Mouse (Mus musculus) MEL (cell line): Measurements from ENCODE around the gene Smyd1. TPM values are rescaled to one million over a fixed set of nuclear protein-coding genes. Genes with fewer than 3 reads are reported as not detected.

Experiments
- DNase-seq: peaks from one replicate; pipeline ENCODE4 v3.0.0; 2011; ENCODE audit warnings: low read depth, low spot score
- H3K27ac ChIP-seq: 2 replicates; pipeline ENCODE4 v1.5.1; 2012; ENCODE audit warnings: low read depth, mild to moderate bottlenecking, control low read depth, low read length, moderate library complexity; ENCODE audit not compliant: control insufficient read depth
- H3K27me3 ChIP-seq, 2 experiments: fragments of 150-350 bp in 1 of 2; sonication (generic) in 1 of 2; 2 replicates each; pipeline ENCODE4 v1.6.1; 2012; ENCODE audit warnings: low read length in 2 of 2, mild to moderate bottlenecking in 2 of 2, improper control_type of control experiment in 1 of 2, moderate library complexity in 1 of 2; ENCODE audit not compliant: insufficient read depth in 2 of 2, control insufficient read depth in 1 of 2
- H3K36me3 ChIP-seq, 2 experiments: 2 replicates each; pipeline ENCODE4 v1.6.1; 2012 to 2014; ENCODE audit warnings: low read length in 2 of 2, improper control_type of control experiment in 1 of 2, inconsistent platforms in 1 of 2, mild to moderate bottlenecking in 1 of 2; ENCODE audit not compliant: insufficient read depth in 2 of 2, control insufficient read depth in 1 of 2
- H3K4me1 ChIP-seq, 2 experiments: fragments of 150-350 bp in 1 of 2; sonication (generic) in 1 of 2; 2 replicates each; pipeline ENCODE4 v1.6.1; 2012; ENCODE audit warnings: low read length in 2 of 2, improper control_type of control experiment in 1 of 2, mild to moderate bottlenecking in 1 of 2; ENCODE audit not compliant: insufficient read depth in 2 of 2, control insufficient read depth in 1 of 2
- H3K4me3 ChIP-seq, 2 experiments: fragments of 150-350 bp in 1 of 2; sonication (generic) in 1 of 2; 2 replicates each; pipeline ENCODE4 v1.5.1; 2012; ENCODE audit warnings: low read depth in 2 of 2, low read length in 2 of 2, mild to moderate bottlenecking in 2 of 2, moderate library complexity in 2 of 2, control low read depth in 1 of 2, improper control_type of control experiment in 1 of 2; ENCODE audit not compliant: control insufficient read depth in 1 of 2, insufficient read depth in 1 of 2
- H3K79me2 ChIP-seq: 2 replicates; pipeline ENCODE4 v1.6.1; 2012; ENCODE audit warnings: mild to moderate bottlenecking, low read length, moderate library complexity; ENCODE audit not compliant: control insufficient read depth, poor library complexity, insufficient read depth
- H3K9ac ChIP-seq: 2 replicates; pipeline ENCODE4 v1.6.1; 2012; ENCODE audit warnings: low read depth, mild to moderate bottlenecking, control low read depth, low read length, moderate library complexity; ENCODE audit not compliant: control insufficient read depth, poor library complexity, severe bottlenecking
- H3K9me3 ChIP-seq: fragments of 150-350 bp; sonication (generic); replicated peaks from 2 replicates; pipeline ENCODE4 v1.6.1; 2012; ENCODE audit warnings: mild to moderate bottlenecking, low read length, improper control_type of control experiment, moderate library complexity; ENCODE audit not compliant: insufficient read depth
- CHD1 ChIP-seq: IDR thresholded peaks from 2 replicates; pipeline ENCODE4 v1.6.1; 2012; ENCODE audit warnings: low read depth, mild to moderate bottlenecking, inconsistent platforms, low read length, improper control_type of control experiment
- CTCF ChIP-seq, 3 experiments: IDR thresholded peaks in 2 of 3; conservative IDR thresholded peaks in 1 of 3; 2 replicates each; pipeline ENCODE4 v1.5.1; 2011 to 2012; ENCODE audit warnings: low read length in 3 of 3, low read depth in 2 of 3, mild to moderate bottlenecking in 2 of 3, improper control_type of control experiment in 1 of 3, inconsistent platforms in 1 of 3, mixed read lengths in 1 of 3, moderate library complexity in 1 of 3; ENCODE audit not compliant: control insufficient read depth in 1 of 3, insufficient read depth in 1 of 3, poor library complexity in 1 of 3, severe bottlenecking in 1 of 3
- E2F4 ChIP-seq: IDR thresholded peaks from 2 replicates; pipeline ENCODE4 v1.6.1; 2011; ENCODE audit warnings: low read depth, low read length, improper control_type of control experiment, borderline replicate concordance
- ELF1 ChIP-seq: IDR thresholded peaks from 2 replicates; pipeline ENCODE4 v1.6.1; 2014; ENCODE audit warnings: low read depth, mild to moderate bottlenecking, inconsistent platforms, low read length, improper control_type of control experiment, moderate library complexity
- EP300 ChIP-seq, 2 experiments: IDR thresholded peaks; 2 replicates each; pipeline ENCODE4 v1.6.1; 2011; ENCODE audit warnings: improper control_type of control experiment in 2 of 2, low read length in 2 of 2, low read depth in 1 of 2, mild to moderate bottlenecking in 1 of 2
- GABPA ChIP-seq: IDR thresholded peaks from 2 replicates; pipeline ENCODE4 v1.6.1; 2012; ENCODE audit warnings: low read depth, mild to moderate bottlenecking, inconsistent platforms, low read length, improper control_type of control experiment, moderate library complexity
- KAT2A ChIP-seq: conservative IDR thresholded peaks from 2 replicates; pipeline ENCODE4 v1.6.1; 2012; ENCODE audit warnings: low read depth, low read length, improper control_type of control experiment, inconsistent platforms
- MAX ChIP-seq: IDR thresholded peaks from 2 replicates; pipeline ENCODE4 v1.6.1; 2011; ENCODE audit warnings: low read length, improper control_type of control experiment
- MAZ ChIP-seq: IDR thresholded peaks from 2 replicates; pipeline ENCODE4 v1.6.1; 2012; ENCODE audit warnings: low read depth, mild to moderate bottlenecking, inconsistent platforms, low read length, improper control_type of control experiment
- MEF2A ChIP-seq: IDR thresholded peaks from 2 replicates; pipeline ENCODE4 v1.6.1; 2014; ENCODE audit warnings: low read depth, mild to moderate bottlenecking, inconsistent platforms, low read length, improper control_type of control experiment; ENCODE audit not compliant: poor library complexity, insufficient replicate concordance, severe bottlenecking; ENCODE audit errors: extremely low read depth
- MYB ChIP-seq: IDR thresholded peaks from 2 replicates; pipeline ENCODE4 v1.6.1; 2011; ENCODE audit warnings: mild to moderate bottlenecking, low read depth, low read length, improper control_type of control experiment
- NELFE ChIP-seq: IDR thresholded peaks from 2 replicates; pipeline ENCODE4 v1.6.1; 2011; ENCODE audit warnings: low read depth, low read length, improper control_type of control experiment
- POLR2AphosphoS2 ChIP-seq: IDR thresholded peaks from 2 replicates; pipeline ENCODE4 v1.6.1; 2011; ENCODE audit warnings: low read length, improper control_type of control experiment
- TCF12 ChIP-seq: IDR thresholded peaks from 2 replicates; pipeline ENCODE4 v1.6.1; 2014; ENCODE audit warnings: low read depth, mild to moderate bottlenecking, inconsistent platforms, low read length, improper control_type of control experiment, moderate library complexity
- ZC3H11A ChIP-seq: IDR thresholded peaks from 2 replicates; pipeline ENCODE4 v1.6.1; 2012; ENCODE audit warnings: low read depth, mild to moderate bottlenecking, inconsistent platforms, low read length, improper control_type of control experiment
- polyA plus RNA-seq, 2 experiments: library from polyadenylated mRNA; stranded (reverse) in 1 of 2; unstranded in 1 of 2; fragments of >175 nt in 1 of 2; fragments of >200 nt in 1 of 2; gene quantifications; 2 replicates each; pipeline versions ENCODE4 v1.2.1 to v1.2.4; 2012; ENCODE audit warnings: low replicate concordance in 2 of 2, low read depth in 1 of 2; ENCODE audit not compliant: insufficient read length in 2 of 2, insufficient read depth in 1 of 2, missing spikeins in 1 of 2
- total RNA-seq: library from RNA; depleted of rRNA; stranded (reverse); fragments of 300-350 nt; gene quantifications from 2 replicates; pipeline ENCODE4 v1.2.3, GENCODE M21; 2012

The Smyd1 gene
- total and polyA plus RNA-seq, 3 experiments: 0.19 TPM; not detected in 2

DNA sequence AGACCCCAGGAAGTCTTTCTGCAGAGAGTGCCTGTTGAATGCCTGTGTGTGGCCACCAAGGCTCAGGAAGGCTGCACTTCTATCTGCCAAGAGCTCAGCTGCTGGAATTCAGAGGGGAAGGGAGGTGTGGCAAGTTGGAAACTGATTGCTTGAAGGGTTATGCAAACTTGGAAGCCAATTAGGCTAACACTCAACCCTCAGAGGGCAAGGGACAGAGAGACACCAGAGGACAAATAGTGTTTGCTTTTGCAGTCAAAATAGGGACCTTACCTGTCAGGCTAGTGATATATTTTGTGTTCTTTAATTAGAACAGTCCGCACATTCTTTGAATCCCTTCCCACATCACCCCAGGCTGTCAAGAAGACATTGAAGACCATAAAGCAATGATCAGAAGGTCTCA is 132.5 kb downstream of the Smyd1 start:
- H3K79me2 ChIP-seq: no peaks in the 10 kb centered on the region
- TF ChIP-seq GABPA: no peak
- TF ChIP-seq E2F4: no peak
- H3K27ac ChIP-seq: no peak overlapping the region
- no peak overlapping the region for H3K9ac ChIP-seq
- peaks cover 2 to 4% of the 10 kb centered on the region in 2 experiments; a peak in 3 of 4 replicates for H3K27me3 ChIP-seq
- DNase-seq: no peak
- no peak overlapping the region for H3K4me3 ChIP-seq
- no peaks in the 10 kb centered on the region for H3K4me1 ChIP-seq
- H3K9me3 ChIP-seq: no peaks in the 10 kb centered on the region
- no peaks in the 10 kb centered on the region for H3K36me3 ChIP-seq

DNA sequence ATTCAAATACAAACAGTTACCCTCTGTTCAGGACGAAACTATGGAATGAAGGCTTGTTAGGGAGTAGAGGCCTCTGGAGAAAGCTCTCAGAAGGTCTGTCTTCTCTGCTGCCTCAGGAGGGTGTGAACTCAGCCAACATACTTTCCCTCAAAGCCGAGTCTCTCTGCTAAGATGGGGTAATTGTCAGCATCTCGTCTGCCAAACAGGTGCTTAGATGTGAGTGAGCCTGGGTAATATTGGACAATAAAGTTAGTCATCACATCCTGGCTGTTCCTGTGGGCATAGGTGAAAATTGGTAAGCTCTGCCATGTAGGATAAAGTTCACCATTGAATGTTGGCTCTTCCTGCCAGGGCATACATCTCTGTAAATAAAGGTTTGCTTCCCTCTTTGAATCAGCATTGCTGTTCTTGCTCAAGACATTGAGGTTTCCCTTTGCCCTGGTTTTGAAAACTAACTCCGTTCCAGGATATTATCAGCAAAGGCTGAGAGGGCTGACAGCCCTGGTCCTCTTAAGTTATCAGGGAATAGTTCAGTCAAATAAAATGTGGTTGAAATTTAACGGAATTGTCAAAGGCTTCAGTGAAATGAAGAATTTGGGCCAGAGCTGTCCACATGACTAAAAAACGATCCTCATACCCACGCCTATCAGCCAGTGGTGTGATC is 137.0 kb downstream of the Smyd1 start:
- Histone ChIP-seq H3K4me3 (no peak overlapping the region), H3K79me2 (no peaks in the 10 kb centered on the region), H3K27ac (no peak overlapping the region), H3K9me3 (no peaks in the 10 kb centered on the region), H3K9ac (no peak overlapping the region), H3K4me1 (no peaks in the 10 kb centered on the region), H3K36me3 (no peaks in the 10 kb centered on the region), H3K27me3 (peaks cover 4 to 5% of the 10 kb centered on the region in 2 experiments)
- TF ChIP-seq CTCF (IDR thresholded peaks at IDR 0.05 in 2 of 3, conservative IDR thresholded peaks at IDR 0.05 in 1 of 3; ENCODE audit: control insufficient read depth in 1 of 3, insufficient read depth in 1 of 3, low read depth in 2 of 3, low read length in 3 of 3, poor library complexity in 1 of 3, severe bottlenecking in 1 of 3) (no peak), ZC3H11A (no peak), CHD1 (no peak), KAT2A (no peak), TCF12 (no peak), NELFE (no peak), MYB (no peak), EP300 (IDR thresholded peaks at IDR 0.05; ENCODE audit: low read depth in 1 of 2, low read length in 2 of 2) (no peak), POLR2AphosphoS2 (no peak), MEF2A (no peak)
- DNase-seq: no peak

DNA sequence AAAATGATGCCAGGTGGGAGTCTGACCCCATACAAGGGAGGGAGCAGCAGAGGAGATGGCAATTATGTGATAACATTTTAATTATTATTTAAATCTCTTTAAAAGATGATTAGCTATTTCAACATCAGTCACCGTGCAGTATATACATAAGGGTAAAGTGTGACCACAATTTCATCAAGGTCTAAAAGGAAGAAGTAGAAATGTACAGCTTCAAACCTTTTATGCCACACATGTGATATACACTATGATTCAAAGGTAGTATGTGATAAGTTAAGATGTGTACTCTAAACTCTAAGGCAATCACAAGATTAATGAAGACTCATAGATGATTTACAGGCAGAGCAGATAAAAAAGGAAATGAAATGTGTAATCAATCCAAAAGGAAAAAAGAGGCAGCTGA is 141.4 kb downstream of the Smyd1 start:
- Histone ChIP-seq H3K4me3 (no peak overlapping the region), H3K36me3 (no peaks in the 10 kb centered on the region), H3K4me1 (no peaks in the 10 kb centered on the region), H3K9me3 (no peaks in the 10 kb centered on the region; the same call in 1 of the 2 replicates), H3K79me2 (no peaks in the 10 kb centered on the region)
- DNase-seq: no peak
- TF ChIP-seq ELF1 (no peak), MAX (no peak), MAZ (no peak), E2F4 (no peak), MEF2A (no peak)
- TF ChIP-seq, all 39 proteins: peak for 0
- Histone ChIP-seq H3K9ac (no peak overlapping the region), H3K27ac (no peak overlapping the region), H3K27me3 (peaks cover 0 to 3% of the 10 kb centered on the region in 2 experiments; a peak in 3 of 4 replicates)
